Mouse (Mus musculus): ENCODE measurements around the gene Sympk. TPM values are rescaled to one million over a fixed set of nuclear protein-coding genes. Genes with fewer than 3 reads are reported as not detected.

Gene Sympk
- total RNA-seq, 2 experiments from 2014 or later: 92.0 to 105 TPM

- no peak for DNase-seq (ENCODE audit: low spot score in 2 of 2)
These were observed 74.6 kb downstream of the Sympk start for GRCm38 (mm10) chr7:19098811-19099210.

- no peak for DNase-seq (ENCODE audit: low spot score in 2 of 2)
These were observed 76.1 kb downstream of the Sympk start for GRCm38 (mm10) chr7:19100290-19100689.

DNA sequence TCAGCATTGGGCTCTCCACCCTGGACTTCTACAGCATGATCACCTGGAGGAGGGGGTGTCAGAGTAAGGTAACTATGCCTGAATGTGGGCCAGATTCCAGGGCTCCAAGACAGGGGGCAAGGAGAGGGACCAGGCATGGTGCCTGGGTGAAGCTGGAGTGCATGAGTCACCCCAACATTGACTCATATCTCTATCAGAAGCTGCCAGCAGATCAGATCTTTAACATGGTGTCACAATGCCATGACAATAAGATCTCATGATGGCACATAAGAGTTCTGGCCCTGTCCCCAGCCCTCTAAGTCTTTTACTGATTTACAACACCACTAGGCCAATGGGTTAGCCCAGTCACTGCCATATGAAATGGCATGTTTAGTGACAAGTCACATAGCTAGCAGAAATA lies 79.6 kb downstream of the Sympk start:
- DNase-seq (ENCODE audit: low spot score in 2 of 2): no peak

Small RNAs within 50 kb of the gene (microRNA-seq; reads per million reads assigned to microRNA genes)
- gene Mir3100 (ENCODE audit: borderline number of aligned reads in 2 of 2): 3.1 to 7.1 reads per million in 2 experiments

Other genes with a start within 250 kb of the Sympk start
- not detected for gene Psg19, start 225.9 kb upstream of the Sympk start, total RNA-seq (2021)
- not detected for gene Psg17, start 202.8 kb upstream of the Sympk start, total RNA-seq (2021)
- gene Mill2, start 184.4 kb upstream of the Sympk start, total RNA-seq (2021): 1 to 10 TPM; 8.1 to 10.0 TPM
- gene Pglyrp1, start 153.0 kb upstream of the Sympk start, total RNA-seq (2021): 1 to 10 TPM; 1.1 to 2.8 TPM
- gene Ccdc61, start 114.0 kb upstream of the Sympk start, total RNA-seq (2021): 10 to 100 TPM in 1 of 2 experiments, 1 to 10 TPM in 1; 9.9 to 10.7 TPM
- gene Nova2, start 98.5 kb upstream of the Sympk start, total RNA-seq (2021): 1 to 10 TPM; 3.8 to 5.1 TPM
- gene Nanos2, start 37.0 kb upstream of the Sympk start, total RNA-seq (2021): not detected
- gene Mypop, start 33.1 kb upstream of the Sympk start, total RNA-seq (2021): 10 to 100 TPM in 1 of 2 experiments, 1 to 10 TPM in 1; 9.3 to 12.2 TPM
- 10 to 100 TPM; 42.9 to 47.0 TPM for gene Irf2bp1, start 20.3 kb upstream of the Sympk start, total RNA-seq (2021)
- not detected for gene Foxa3, start 839 bp upstream of the Sympk start, total RNA-seq (2021)
- not detected for gene Rsph6a, start 30.3 kb downstream of the Sympk start, total RNA-seq (2021)
- 10 to 100 TPM; 48.3 to 49.1 TPM for gene Dmwd, start 51.9 kb downstream of the Sympk start, total RNA-seq (2021)
- gene Dmpk, start 59.5 kb downstream of the Sympk start, total RNA-seq (2021): 100 to 1,000 TPM; 127 to 137 TPM
- 10 to 100 TPM; 13.0 to 14.7 TPM for gene Six5, start 70.2 kb downstream of the Sympk start, total RNA-seq (2021)
- not detected for gene Gm4969, start 94.0 kb downstream of the Sympk start, total RNA-seq (2021)
- gene Fbxo46, start 95.5 kb downstream of the Sympk start, total RNA-seq (2021): 10 to 100 TPM; 12.6 to 15.4 TPM
- 10 to 100 TPM; 13.6 to 14.6 TPM for gene Qpctl, start 124.9 kb downstream of the Sympk start, total RNA-seq (2021)
- 10 to 100 TPM; 81.7 to 89.5 TPM for gene Snrpd2, start 125.3 kb downstream of the Sympk start, total RNA-seq (2021)
- under 1 TPM; 0.60 to 0.70 TPM for gene Gipr, start 141.8 kb downstream of the Sympk start, total RNA-seq (2021)
- gene Eml2, start 152.0 kb downstream of the Sympk start, total RNA-seq (2021): 10 to 100 TPM; 33.9 to 43.9 TPM
- gene Gpr4, start 188.2 kb downstream of the Sympk start, total RNA-seq (2021): 10 to 100 TPM in 1 of 2 experiments, 1 to 10 TPM in 1; 7.7 to 17.3 TPM
- gene Opa3, start 204.0 kb downstream of the Sympk start, total RNA-seq (2021): 10 to 100 TPM; 40.8 to 56.7 TPM
- gene Vasp, start 247.4 kb downstream of the Sympk start, total RNA-seq (2021): 10 to 100 TPM; 42.9 to 56.4 TPM

All from adrenal gland, adult 18-20 months (tissue).